Mouse (Mus musculus) midbrain, embryonic 16.5 days (tissue): Measurements from ENCODE around the gene Mrpl22. TPM values are rescaled to one million over a fixed set of nuclear protein-coding genes. Genes with fewer than 3 reads are reported as not detected.
A peak's percentile ranks its signal among the peaks of the same experiment; 100 is the strongest.
"Not testable (repeated sequence)": the region's sequence is repeated elsewhere in the genome, so short reads cannot be mapped to it uniquely, and the experiment has no call there.

Experiments used
- ATAC-seq: fragments of 200-750 bp; cut with Nextera tagmentation; 2 replicates; pipeline ENCODE4 v1.8.0; 2017; ENCODE audit warnings: moderate TSS enrichment
- H3K27ac ChIP-seq: fragments of 300-500 bp; sonication (generic); 2 replicates; pipeline ENCODE4 v1.5.1; 2014; ENCODE audit warnings: mild to moderate bottlenecking, low read length, mixed read lengths
- H3K27me3 ChIP-seq: fragments of 300-500 bp; sonication (generic); 2 replicates; pipeline ENCODE4 v1.6.1; 2014; ENCODE audit warnings: low read depth, low read length, mixed read lengths; ENCODE audit not compliant: control insufficient read depth, insufficient read depth
- H3K36me3 ChIP-seq: fragments of 300-500 bp; sonication (generic); 2 replicates; pipeline ENCODE4 v1.6.1; 2014; ENCODE audit warnings: mild to moderate bottlenecking, low read length, moderate library complexity, mixed read lengths; ENCODE audit not compliant: control insufficient read depth, insufficient read depth
- H3K4me1 ChIP-seq: fragments of 300-500 bp; sonication (generic); 2 replicates; pipeline ENCODE4 v1.6.1; 2014; ENCODE audit warnings: mild to moderate bottlenecking, low read length, mixed read lengths; ENCODE audit not compliant: control insufficient read depth, insufficient read depth
- H3K4me2 ChIP-seq: fragments of 300-500 bp; sonication (generic); 2 replicates; pipeline ENCODE4 v1.6.1; 2014; ENCODE audit warnings: mild to moderate bottlenecking, low read length, mixed read lengths
- H3K4me3 ChIP-seq: fragments of 300-500 bp; sonication (generic); 2 replicates; pipeline ENCODE4 v1.5.1; 2014; ENCODE audit warnings: low read depth, mild to moderate bottlenecking, low read length, moderate library complexity, mixed read lengths
- H3K9ac ChIP-seq: fragments of 300-500 bp; sonication (generic); 2 replicates; pipeline ENCODE4 v1.6.1; 2014; ENCODE audit warnings: low read depth, low read length, mixed read lengths
- H3K9me3 ChIP-seq: fragments of 300-500 bp; sonication (generic); replicated peaks from 2 replicates; pipeline ENCODE4 v1.6.1; 2014; ENCODE audit warnings: mild to moderate bottlenecking, low read length, mixed read lengths; ENCODE audit not compliant: control insufficient read depth, poor library complexity, severe bottlenecking
- WGBS: fragments of 180-500 bp; shearing (Covaris S2); extraction: QIAGEN DNeasy Blood & Tissue Kit; methylation state at CpG from one replicate; pipeline ENCODE4 v1.1.7; 2014; 5-methylcytosine and 5-hydroxymethylcytosine counted together
- polyA plus RNA-seq: library from polyadenylated mRNA; unstranded; fragments of >200 nt; fragmentation: Nextera tagmentation; extraction: Ambion mirVana; gene quantifications from 2 replicates; pipeline ENCODE4 v1.2.1, GENCODE M21; 2015

The Mrpl22 gene
- polyA plus RNA-seq, 1 experiment from 2014 or later = 88.5 TPM

DNA sequence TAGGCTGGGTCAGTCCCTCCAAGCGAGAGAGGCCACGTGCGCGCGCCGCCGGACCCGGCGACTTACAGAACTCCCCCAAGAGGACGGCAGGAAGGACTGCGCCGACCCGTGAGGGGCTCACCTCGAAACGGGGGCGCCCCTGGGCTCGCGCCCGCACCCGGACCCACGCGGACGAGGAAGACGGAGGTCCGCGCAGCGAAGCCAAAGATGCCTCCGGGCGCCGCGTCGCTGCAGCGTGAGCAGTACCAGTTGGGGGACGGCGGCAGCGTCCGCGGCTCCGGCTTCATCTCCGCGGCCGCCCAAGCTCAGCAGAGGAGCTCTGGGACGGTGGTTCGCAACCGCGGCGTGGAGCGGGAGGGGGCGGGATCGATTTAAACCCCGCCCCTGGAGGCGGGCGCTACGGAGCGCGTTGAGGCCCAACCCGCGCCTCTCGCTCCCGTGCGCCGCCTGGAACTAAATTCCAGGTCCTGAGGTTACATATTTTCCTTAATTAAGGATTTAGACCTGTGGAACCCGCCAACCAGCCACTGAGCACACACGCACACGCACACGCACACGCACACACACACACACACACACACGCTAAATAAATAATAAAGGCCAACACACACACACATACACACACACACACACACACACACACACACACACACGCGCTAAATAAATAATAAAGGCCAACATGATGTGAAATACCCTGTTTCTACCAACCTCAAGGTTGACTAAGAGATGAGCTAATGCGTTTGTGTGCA lies 3.1 kb upstream of the Mrpl22 start, which contains the start of gene Gemin5:
Gene Gemin5, minus strand, starts transcription at position 373 of the 749 bp plus-strand sequence.
- H3K27ac ChIP-seq = peak within 1 kb of the TSS; percentile 73
- H3K27me3 ChIP-seq = no peaks in the 10 kb centered on the region
- peaks cover 4% of the 10 kb centered on the region for H3K36me3 ChIP-seq
- peak; percentile 84 for ATAC-seq
- H3K4me1 ChIP-seq = peaks cover 22% of the 10 kb centered on the region
- H3K9me3 ChIP-seq = no peaks in the 10 kb centered on the region
- WGBS = under 1% methylated on average over 67 of the region's 71 CpGs
- peak within 1 kb of the TSS; percentile 82 for H3K9ac ChIP-seq
- H3K4me3 ChIP-seq = peak within 1 kb of the TSS; percentile 89
- H3K4me2 ChIP-seq = peak within 1 kb of the TSS; percentile 91

DNA sequence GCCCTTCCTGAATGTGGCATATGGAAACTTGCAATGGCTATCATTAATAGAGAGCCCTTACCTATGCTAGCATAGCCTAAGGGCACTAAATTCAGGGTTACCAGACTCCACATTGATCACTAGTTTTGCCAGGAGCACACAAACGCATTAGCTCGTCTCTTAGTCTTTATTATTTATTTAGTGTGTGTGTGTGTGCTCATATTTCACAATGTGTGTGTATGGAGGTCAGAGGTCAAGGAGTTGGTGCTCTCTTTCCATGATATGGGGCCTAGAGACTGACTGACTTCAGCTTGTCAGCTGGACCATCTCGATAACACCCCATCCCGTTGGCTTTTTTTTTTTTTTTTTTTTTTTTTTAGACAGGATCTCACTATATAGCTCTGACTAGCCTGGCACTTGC lies 1.8 kb upstream of the Mrpl22 start:
- peaks cover 22% of the 10 kb centered on the region for H3K4me1 ChIP-seq
- no peaks in the 10 kb centered on the region for H3K27me3 ChIP-seq
- WGBS = 95% methylated on average over 4 of the region's 4 CpGs
- no peak overlapping the region for H3K4me2 ChIP-seq
- no peak overlapping the region for H3K4me3 ChIP-seq
- no peak for ATAC-seq
- peaks cover 7% of the 10 kb centered on the region for H3K36me3 ChIP-seq
- no peak overlapping the region for H3K27ac ChIP-seq
- H3K9ac ChIP-seq = no peak overlapping the region
- H3K9me3 ChIP-seq = no peaks in the 10 kb centered on the region

DNA sequence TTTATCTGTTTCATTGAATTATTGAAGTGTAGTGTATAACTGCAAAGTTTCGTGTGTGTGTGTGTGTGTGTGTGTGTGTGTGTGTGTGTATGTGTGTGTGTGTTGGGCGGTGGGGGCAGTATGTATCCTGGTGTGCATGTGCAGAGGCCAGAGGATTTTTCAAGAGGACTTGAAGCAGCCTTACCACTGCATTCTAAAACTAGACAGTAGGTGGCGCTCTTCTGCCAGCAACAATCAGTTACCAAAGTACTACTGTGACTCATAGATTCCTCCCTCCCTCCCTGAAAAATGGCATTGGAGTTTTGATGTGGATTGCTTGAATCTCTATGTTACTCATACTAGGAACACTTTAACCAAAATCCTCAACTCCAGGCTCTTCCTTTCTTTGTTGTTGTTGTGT lies 8.1 kb downstream of the Mrpl22 start:
- no peak overlapping the region for H3K4me2 ChIP-seq
- H3K27ac ChIP-seq = no peak overlapping the region
- no peak overlapping the region for H3K9ac ChIP-seq
- ATAC-seq = no peak
- no peaks in the 10 kb centered on the region for H3K9me3 ChIP-seq
- peaks cover 21% of the 10 kb centered on the region for H3K36me3 ChIP-seq
- H3K4me1 ChIP-seq = no peaks in the 10 kb centered on the region
- 25% methylated on average over 3 of the region's 3 CpGs for WGBS
- H3K27me3 ChIP-seq = no peaks in the 10 kb centered on the region
- H3K4me3 ChIP-seq = no peak overlapping the region

GRCm38 (mm10) chr11:58179986-58180385 lies 8.5 kb downstream of the Mrpl22 start:
- 97% methylated on average over 6 of the region's 6 CpGs for WGBS
- not testable (repeated sequence) for H3K4me3 ChIP-seq, H3K27ac ChIP-seq, H3K9ac ChIP-seq, H3K9me3 ChIP-seq, H3K4me2 ChIP-seq, ATAC-seq, H3K4me1 ChIP-seq, H3K27me3 ChIP-seq
- peaks cover 20% of the 10 kb centered on the region for H3K36me3 ChIP-seq

DNA sequence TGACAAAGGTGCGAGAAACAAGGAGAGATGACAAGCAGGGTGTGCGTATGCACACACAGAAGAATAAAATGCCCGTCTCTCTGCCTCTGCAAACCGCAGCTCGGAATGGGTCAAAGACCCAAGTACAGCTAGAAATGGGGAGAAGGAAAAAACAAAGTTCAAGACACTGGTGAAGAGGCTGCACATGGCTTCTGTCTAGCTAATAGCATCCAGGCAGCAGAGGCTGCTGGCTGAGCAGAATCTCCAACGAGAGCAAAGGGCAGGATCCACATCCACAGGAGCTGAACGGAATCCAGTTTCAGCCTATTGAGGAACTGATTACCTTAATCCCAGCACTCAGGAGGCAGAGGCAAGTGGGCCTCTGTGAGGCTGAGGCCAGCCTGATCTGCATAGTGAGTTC lies 9.3 kb downstream of the Mrpl22 start:
- Histone ChIP-seq H3K27me3 (no peaks in the 10 kb centered on the region), H3K9ac (no peak overlapping the region), H3K36me3 (peaks cover 13% of the 10 kb centered on the region), H3K9me3 (no peaks in the 10 kb centered on the region), H3K4me1 (no peaks in the 10 kb centered on the region), H3K4me3 (no peak overlapping the region), H3K27ac (no peak overlapping the region), H3K4me2 (no peak overlapping the region)
- 88% methylated on average over 7 of the region's 7 CpGs for WGBS
- ATAC-seq = no peak

DNA sequence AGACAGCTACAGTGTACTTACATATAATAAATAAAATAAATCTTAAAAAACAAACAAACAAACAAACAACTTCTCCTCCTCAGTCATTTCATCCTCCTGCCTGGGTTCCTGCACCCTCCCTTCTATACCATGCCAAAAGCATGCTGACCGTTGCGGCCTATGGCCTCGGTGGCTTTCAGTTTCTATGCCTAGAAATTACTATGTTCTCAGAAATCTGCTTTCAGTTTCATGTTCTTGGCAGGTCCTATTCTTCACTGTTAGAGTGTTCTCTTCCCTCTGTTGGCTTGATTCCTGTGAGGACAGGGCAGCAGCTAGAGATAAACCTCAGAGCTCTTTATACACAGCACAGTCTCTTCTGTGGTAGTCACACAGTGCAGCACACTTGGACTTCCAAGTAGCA lies 12.1 kb downstream of the Mrpl22 start:
- H3K27me3 ChIP-seq = no peaks in the 10 kb centered on the region
- 96% methylated on average over 3 of the region's 3 CpGs for WGBS
- no peak for ATAC-seq

GRCm38 (mm10) chr11:58189675-58190074 lies 18.2 kb downstream of the Mrpl22 start:
- Histone ChIP-seq H3K9ac (no peak overlapping the region), H3K4me3 (no peak overlapping the region), H3K27me3 (no peaks in the 10 kb centered on the region), H3K27ac (no peak overlapping the region), H3K4me1 (no peaks in the 10 kb centered on the region), H3K9me3 (no peaks in the 10 kb centered on the region), H3K4me2 (no peak overlapping the region), H3K36me3 (no peaks in the 10 kb centered on the region)
- 95% methylated on average over 6 of the region's 6 CpGs for WGBS
- ATAC-seq = no peak

More for the DNA sequence above, 12.1 kb downstream of the Mrpl22 start:
- Histone ChIP-seq H3K4me2 (no peak overlapping the region), H3K27ac (no peak overlapping the region), H3K9me3 (no peaks in the 10 kb centered on the region), H3K36me3 (no peaks in the 10 kb centered on the region), H3K4me3 (no peak overlapping the region), H3K4me1 (no peaks in the 10 kb centered on the region), H3K9ac (no peak overlapping the region)

DNA sequence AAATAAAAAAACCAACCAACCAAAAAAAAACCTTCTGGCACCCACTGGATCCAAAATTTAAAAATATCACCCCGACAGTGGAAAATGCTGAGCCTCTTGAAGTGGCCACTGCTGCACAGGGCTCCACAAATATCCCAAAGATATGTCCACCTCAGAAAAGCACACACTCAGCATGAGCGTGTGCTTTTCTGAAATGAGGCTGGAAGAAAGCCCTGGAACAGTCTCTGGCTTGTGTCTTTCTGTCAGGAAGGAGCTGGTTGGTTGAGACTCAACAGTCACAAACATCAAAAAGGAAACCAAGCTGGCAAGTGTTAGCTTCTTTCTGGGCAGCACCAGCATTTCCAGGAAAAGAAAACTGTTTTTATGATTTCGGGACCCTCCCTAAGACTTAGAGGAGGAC lies 21.9 kb downstream of the Mrpl22 start:
- no peaks in the 10 kb centered on the region for H3K27me3 ChIP-seq
- H3K27ac ChIP-seq = no peak overlapping the region
- no peak overlapping the region for H3K4me3 ChIP-seq
- H3K9me3 ChIP-seq = no peaks in the 10 kb centered on the region
- WGBS = 79% methylated on average over 3 of the region's 3 CpGs
- ATAC-seq = no peak
- no peak overlapping the region for H3K9ac ChIP-seq
- H3K36me3 ChIP-seq = no peaks in the 10 kb centered on the region
- H3K4me1 ChIP-seq = no peaks in the 10 kb centered on the region
- H3K4me2 ChIP-seq = no peak overlapping the region

GRCm38 (mm10) chr11:58193860-58194520 lies 22.5 kb downstream of the Mrpl22 start:
- ATAC-seq = no peak
- Histone ChIP-seq H3K27ac (no peak overlapping the region), H3K36me3 (no peaks in the 10 kb centered on the region), H3K9me3 (no peaks in the 10 kb centered on the region), H3K4me2 (no peak overlapping the region), H3K4me3 (no peak overlapping the region), H3K9ac (no peak overlapping the region), H3K27me3 (no peaks in the 10 kb centered on the region), H3K4me1 (no peaks in the 10 kb centered on the region)
- WGBS = 40% methylated on average over 4 of the region's 4 CpGs
